Mouse (Mus musculus) liver, embryonic 14.5 days (tissue): ENCODE results near the gene Wdr26.

Source experiments
- CTCF ChIP-seq: IDR thresholded peaks from 2 replicates; pipeline ENCODE4 v1.5.1; 2016; ENCODE audit warnings: antibody characterized with exemption, low read depth, control low read depth
- EP300 ChIP-seq: IDR thresholded peaks from 2 replicates; pipeline ENCODE4 v1.6.1; 2016; ENCODE audit warnings: antibody characterized with exemption, low read depth

DNA sequence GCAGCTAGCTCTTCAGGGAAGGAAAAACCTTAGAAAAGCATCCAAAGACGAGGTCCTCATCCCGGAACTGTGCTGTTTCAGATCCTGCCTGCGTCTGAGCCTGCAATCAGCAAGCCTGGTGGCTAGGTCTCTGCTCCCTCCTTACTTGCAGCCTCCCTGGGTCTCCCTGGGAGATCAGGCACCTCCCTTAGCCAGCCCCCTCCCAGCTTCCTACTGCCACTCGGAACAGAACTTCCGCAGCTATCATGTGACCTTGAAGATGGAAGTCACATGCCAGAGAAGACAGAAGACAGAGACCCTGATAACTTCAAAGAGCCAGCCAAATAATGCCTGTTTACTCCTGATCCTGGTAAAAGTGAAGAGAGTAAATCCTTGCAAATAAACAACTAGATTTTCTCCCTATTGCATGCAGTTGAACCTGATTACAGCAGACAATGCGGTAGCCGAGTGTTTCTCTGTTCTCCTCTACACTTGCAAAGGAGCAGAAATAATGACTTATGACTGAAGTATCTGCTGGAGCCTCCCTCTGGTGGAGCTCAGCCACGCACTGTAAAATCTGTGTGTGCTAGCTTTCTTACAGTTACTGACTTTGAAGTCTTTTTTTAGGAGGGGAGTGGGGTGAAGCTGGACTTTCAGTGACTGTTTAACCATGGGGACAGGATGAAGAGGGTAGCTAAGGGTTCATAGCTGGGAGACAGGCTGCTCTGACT is 22.7 kb upstream of the Wdr26 start:
- TF ChIP-seq CTCF, result 0 out of 2 replicates have a peak, but pooled peaks have one; percentile 5
- TF ChIP-seq EP300, result no peak
